Mouse (Mus musculus) CH12.LX (cell line): Measurements from ENCODE around the gene Fam166a.

ENCODE experiments used
- CHD1 ChIP-seq: IDR thresholded peaks from 2 replicates; pipeline ENCODE4 v1.6.1; 2012; ENCODE audit warnings: low read depth, low read length, improper control_type of control experiment, inconsistent platforms
- CTCF ChIP-seq, 2 experiments: IDR thresholded peaks in 1 of 2; conservative IDR thresholded peaks in 1 of 2; 2 replicates each; pipeline ENCODE4 v1.5.1; 2011 to 2012; ENCODE audit warnings: low read depth in 2 of 2, low read length in 2 of 2, improper control_type of control experiment in 1 of 2, inconsistent platforms in 1 of 2, mild to moderate bottlenecking in 1 of 2, moderate library complexity in 1 of 2
- EP300 ChIP-seq: IDR thresholded peaks from 2 replicates; pipeline ENCODE4 v1.6.1; 2011; ENCODE audit warnings: low read length, improper control_type of control experiment
- JUN ChIP-seq: IDR thresholded peaks from 2 replicates; pipeline ENCODE4 v1.6.1; 2011; ENCODE audit warnings: low read depth, mild to moderate bottlenecking, low read length, improper control_type of control experiment, moderate library complexity; ENCODE audit not compliant: insufficient read depth
- MAFK ChIP-seq: IDR thresholded peaks from 2 replicates; pipeline ENCODE4 v1.6.1; 2011; ENCODE audit warnings: low read length, improper control_type of control experiment; ENCODE audit not compliant: insufficient replicate concordance
- MEF2A ChIP-seq: IDR thresholded peaks from 2 replicates; pipeline ENCODE4 v1.6.1; 2014; ENCODE audit warnings: low read depth, mild to moderate bottlenecking, inconsistent platforms, low read length, improper control_type of control experiment, borderline replicate concordance
- MYC ChIP-seq: IDR thresholded peaks from 2 replicates; pipeline ENCODE4 v1.6.1; 2011; ENCODE audit warnings: low read depth, mild to moderate bottlenecking, improper control_type of control experiment, low read length
- NRF1 ChIP-seq: IDR thresholded peaks from 2 replicates; pipeline ENCODE4 v1.6.1; 2014; ENCODE audit warnings: low read depth, mild to moderate bottlenecking, inconsistent platforms, low read length, improper control_type of control experiment, moderate library complexity
- PAX5 ChIP-seq: IDR thresholded peaks from 2 replicates; pipeline ENCODE4 v1.6.1; 2012; ENCODE audit warnings: low read length, inconsistent platforms, mixed read lengths
- POLR2A ChIP-seq: IDR thresholded peaks from 2 replicates; pipeline ENCODE4 v1.6.1; 2011; ENCODE audit warnings: low read depth, mild to moderate bottlenecking, improper control_type of control experiment, low read length
- TCF12 ChIP-seq: IDR thresholded peaks from 2 replicates; pipeline ENCODE4 v1.6.1; 2014; ENCODE audit warnings: low read depth, mild to moderate bottlenecking, inconsistent platforms, low read length, improper control_type of control experiment
- ZC3H11A ChIP-seq: IDR thresholded peaks from 2 replicates; pipeline ENCODE4 v1.6.1; 2012; ENCODE audit warnings: low read depth, mild to moderate bottlenecking, inconsistent platforms, low read length, improper control_type of control experiment
- ZNF384 ChIP-seq: IDR thresholded peaks from 2 replicates; pipeline ENCODE4 v1.6.1; 2012; ENCODE audit warnings: low read depth, low read length, improper control_type of control experiment, inconsistent platforms

DNA sequence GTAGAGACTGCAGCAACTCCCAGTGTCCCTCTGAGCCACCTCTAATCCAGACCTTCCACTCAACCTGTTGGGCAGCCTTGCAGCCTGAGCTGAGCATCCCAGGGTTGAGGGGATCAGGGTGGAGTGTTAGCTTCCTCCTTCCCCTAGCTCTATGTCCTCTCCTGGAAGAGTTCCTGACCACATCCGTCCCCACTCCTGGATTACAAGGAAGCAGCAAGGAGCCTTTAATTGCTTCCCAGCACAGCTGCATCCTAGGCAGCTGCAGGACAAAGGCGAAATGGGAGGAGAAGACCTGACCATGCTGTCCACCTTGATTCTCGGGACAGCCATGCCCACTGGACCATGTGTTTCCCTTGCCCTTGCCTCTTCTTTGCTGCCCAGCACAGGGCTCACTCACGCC lies 41.5 kb upstream of the Fam166a start:
- TF ChIP-seq ZNF384 (no peak), NRF1 (no peak), CTCF (conservative IDR thresholded peaks at IDR 0.05 in 1 of 2, IDR thresholded peaks at IDR 0.05 in 1 of 2; ENCODE audit: low read depth in 2 of 2, low read length in 2 of 2) (no peak), TCF12 (no peak), EP300 (no peak), MAFK (no peak), ZC3H11A (no peak), POLR2A (no peak), CHD1 (no peak), MEF2A (no peak), JUN (no peak), MYC (no peak), PAX5 (no peak)
